Mouse (Mus musculus): ENCODE measurements at regions not wholly inside any gene's neighbourhood (a gene's known extent, or its start where the extent isn't known, plus 50 kb on each side); places are given as distances from the start of the nearest gene placed in this dataset.

- TF ChIP-seq POLR2A (IDR thresholded peaks at IDR 0.05; ENCODE audit: insufficient read length, low read depth) (no peak), SRF (IDR thresholded peaks at IDR 0.05; ENCODE audit: control insufficient read depth, insufficient read length, low read depth) (no peak), USF1 (IDR thresholded peaks at IDR 0.05; ENCODE audit: low read depth) (no peak)
Observed at GRCm38 (mm10) chr7:71119987-71120386, 231.3 kb downstream of the Gm10295 start.
